Mouse (Mus musculus): ENCODE data around the gene Clic5.
"Not testable (repeated sequence)": the region's sequence is repeated elsewhere in the genome, so short reads cannot be mapped to it uniquely, and the experiment has no call there.

The Clic5 gene

GRCm38 (mm10) chr17:44188042-44188768 lies at the start of gene Clic5:
TSS of gene Clic5 (plus strand) at chr17:44188584.
- peak; percentile 5 for DNase-seq (ENCODE audit: low read depth)

GRCm38 (mm10) chr17:44145806-44146205 lies 42.6 kb upstream of the Clic5 start:
- DNase-seq (ENCODE audit: low read depth), result no peak

GRCm38 (mm10) chr17:44148109-44148846 lies 40.1 kb upstream of the Clic5 start:
- DNase-seq (ENCODE audit: low read depth), result no peak

- DNase-seq (ENCODE audit: low read depth), result no peak
These were observed 37.3 kb upstream of the Clic5 start for GRCm38 (mm10) chr17:44151130-44151529.

GRCm38 (mm10) chr17:44151889-44152288 lies 36.5 kb upstream of the Clic5 start:
- DNase-seq (ENCODE audit: low read depth), result no peak

- no peak for DNase-seq (ENCODE audit: low read depth)
These were observed 34.5 kb upstream of the Clic5 start for GRCm38 (mm10) chr17:44153871-44154270.

DNA sequence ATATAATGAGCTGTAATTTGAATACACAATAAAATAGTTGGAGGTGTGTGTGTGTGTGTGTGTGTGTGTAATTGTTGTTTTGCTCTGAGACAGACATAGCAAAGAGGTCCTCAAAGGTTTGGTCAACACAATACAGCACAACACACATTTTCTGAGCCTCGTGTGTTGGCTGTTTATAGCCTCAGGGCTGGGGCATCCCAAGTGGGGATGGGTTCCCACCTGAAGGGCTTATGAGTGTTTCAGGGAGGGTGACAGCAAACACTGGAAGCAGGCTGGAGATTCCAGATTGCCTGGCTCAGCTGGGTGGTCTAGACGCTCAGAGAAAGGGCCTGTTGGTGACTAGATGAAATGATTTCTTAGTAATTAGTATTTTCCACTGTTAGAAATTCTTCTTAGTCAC lies 33.2 kb upstream of the Clic5 start:
- DNase-seq (ENCODE audit: low read depth), result no peak

- no peak for DNase-seq (ENCODE audit: low read depth)
These were observed 30.2 kb upstream of the Clic5 start for GRCm38 (mm10) chr17:44158186-44158585.

DNA sequence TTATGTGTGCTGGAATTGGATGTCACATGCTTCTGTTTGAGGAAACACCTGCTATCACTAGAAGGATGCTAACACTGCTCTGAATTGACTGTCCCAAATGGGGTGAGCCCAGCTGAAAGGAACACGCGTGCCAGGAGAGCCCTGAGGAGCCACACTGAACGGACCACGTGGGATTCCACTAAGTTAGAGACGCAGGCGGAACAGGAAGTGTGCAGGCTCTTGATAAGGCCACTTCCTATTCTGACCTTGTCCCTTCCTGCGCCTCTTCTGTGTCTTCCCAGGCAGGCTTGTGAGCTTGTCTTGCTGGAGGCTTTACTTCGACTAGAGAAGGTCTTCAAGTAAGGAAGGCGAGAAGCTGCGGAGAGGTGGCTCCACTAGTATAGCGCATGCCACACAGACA lies 27.9 kb upstream of the Clic5 start:
- DNase-seq (ENCODE audit: low read depth), result no peak

DNA sequence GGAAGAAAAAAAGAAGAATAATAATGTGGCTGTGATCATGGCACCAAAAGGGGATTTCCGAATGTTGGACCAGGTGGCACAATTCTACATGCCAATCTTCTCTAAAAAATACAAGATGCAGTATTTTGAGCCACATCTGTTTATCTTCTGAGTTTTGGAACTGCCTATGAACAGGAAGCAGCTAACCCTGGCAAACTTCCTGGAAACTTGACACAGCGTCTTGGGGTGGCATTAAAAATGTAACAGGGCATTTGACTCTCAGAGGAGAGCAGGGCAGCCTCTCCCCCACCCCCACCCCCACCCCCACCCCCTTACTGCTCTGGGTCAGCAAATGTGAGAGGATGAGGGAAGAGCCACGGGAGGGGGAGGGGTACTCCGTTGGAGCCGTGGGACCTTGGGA lies 25.9 kb upstream of the Clic5 start:
- peak; percentile 6 for DNase-seq (ENCODE audit: low read depth)

- DNase-seq (ENCODE audit: low read depth), result no peak
These were observed 25.4 kb upstream of the Clic5 start for GRCm38 (mm10) chr17:44162935-44163334.

GRCm38 (mm10) chr17:44165730-44166347 lies 22.5 kb upstream of the Clic5 start:
- DNase-seq (ENCODE audit: low read depth), result no peak

DNA sequence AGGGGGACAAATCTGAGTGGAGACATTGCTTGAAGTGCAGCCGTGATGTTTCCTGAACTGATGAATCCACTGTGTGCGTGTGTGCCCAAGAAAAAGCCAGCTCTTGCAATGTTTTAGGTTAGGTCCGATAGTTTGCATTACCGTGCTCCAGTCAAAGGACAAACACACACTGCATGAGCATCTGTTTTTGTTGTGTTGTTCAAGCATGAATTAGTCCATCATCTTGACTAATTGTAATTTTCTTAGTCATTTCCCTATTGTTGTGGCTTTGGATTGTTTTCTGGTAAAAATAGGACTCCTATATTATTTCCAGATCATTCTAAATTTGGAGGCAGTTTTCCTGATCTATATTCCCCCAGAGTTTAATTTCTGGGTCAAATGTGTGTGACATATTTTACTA lies 18.7 kb upstream of the Clic5 start:
- no peak for DNase-seq (ENCODE audit: low read depth)

- no peak for DNase-seq (ENCODE audit: low read depth)
These were observed 18.1 kb upstream of the Clic5 start for GRCm38 (mm10) chr17:44170316-44170715.

GRCm38 (mm10) chr17:44171930-44172329 lies 16.5 kb upstream of the Clic5 start:
- DNase-seq (ENCODE audit: low read depth), result no peak

DNA sequence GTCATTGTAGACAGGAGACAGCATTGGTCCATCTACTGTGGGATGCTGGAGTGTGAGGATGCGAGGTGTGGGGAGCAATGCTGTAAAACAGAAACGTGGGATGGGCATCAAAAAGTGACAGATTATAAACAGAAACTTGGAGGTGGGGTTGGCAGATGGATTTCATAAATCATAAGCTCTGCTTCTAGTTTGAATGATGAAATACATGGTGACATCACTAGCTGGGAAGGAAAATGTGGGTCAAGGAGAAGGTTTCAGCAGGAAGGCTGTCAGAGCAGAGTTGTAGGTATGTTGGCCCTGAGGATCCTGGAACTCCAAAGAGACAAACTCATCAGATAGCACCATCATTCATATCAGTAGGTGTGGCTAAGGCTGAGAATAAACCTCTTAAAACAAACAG lies 15.0 kb upstream of the Clic5 start:
- DNase-seq (ENCODE audit: low read depth), result no peak

GRCm38 (mm10) chr17:44177291-44177690 lies 11.1 kb upstream of the Clic5 start:
- no peak for DNase-seq (ENCODE audit: low read depth)

DNA sequence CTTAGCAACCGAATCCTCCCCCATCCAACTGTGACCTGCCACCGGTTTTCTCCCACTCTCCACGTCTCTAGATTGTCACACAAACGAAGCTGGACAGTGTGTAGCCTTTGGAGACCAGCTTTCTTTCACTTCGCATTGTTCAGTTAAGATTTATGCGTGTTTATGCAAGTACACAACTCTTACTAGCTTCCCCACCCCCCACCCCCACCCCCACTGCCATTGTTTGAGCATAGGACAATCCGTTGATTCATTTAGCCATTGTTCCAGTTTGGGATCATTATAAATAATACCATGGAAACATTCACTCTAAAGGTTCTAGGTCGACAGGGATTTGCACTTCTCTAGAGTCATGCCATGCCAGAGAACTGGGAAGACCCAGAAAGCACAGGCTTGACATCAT lies 7.0 kb upstream of the Clic5 start:
- no peak for DNase-seq (ENCODE audit: low read depth)

- DNase-seq (ENCODE audit: low read depth), result no peak
These were observed 1.5 kb upstream of the Clic5 start for GRCm38 (mm10) chr17:44186871-44187270.

DNA sequence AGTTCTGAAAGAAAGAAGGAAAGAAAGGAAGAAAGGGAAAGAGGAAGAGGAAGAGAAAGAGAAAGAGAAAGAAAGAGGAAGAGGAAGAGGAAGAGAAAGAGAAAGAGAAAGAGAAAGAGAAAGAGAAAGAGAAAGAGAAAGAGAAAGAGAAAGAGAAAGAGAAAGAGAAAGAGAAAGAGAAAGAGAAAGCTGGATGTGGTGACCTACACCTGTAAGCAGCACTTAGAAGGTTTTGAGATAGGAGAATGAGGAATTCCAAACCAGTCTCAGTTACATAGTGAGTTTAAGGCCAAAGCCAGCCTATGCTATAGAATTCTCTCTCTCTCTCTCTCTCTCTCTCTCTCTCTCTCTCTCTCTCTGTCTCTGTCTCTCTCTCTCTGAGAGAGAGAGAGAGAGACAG lies 847 bp upstream of the Clic5 start:
- not testable (repeated sequence) for DNase-seq (ENCODE audit: low read depth)

DNA sequence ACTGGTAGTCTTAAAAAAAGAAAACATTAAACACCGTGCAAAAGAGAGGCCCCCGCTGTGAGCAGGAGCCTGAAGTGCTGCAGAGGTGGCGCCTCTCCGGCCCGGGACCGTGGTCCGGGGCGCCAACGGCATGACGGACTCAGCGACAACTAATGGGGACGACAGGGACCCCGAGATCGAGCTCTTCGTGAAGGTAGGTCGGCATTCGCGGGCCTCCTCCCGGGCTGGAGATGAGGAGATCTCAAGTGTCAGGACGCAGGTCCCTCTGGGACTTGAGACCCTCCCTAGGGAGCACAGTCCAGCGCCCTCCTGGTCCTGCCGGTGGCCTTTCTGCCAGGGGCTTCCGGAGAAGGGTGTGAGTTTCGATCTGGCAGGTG lies 373 bp downstream of the Clic5 start:
- DNase-seq (ENCODE audit: low read depth), result no peak

DNA sequence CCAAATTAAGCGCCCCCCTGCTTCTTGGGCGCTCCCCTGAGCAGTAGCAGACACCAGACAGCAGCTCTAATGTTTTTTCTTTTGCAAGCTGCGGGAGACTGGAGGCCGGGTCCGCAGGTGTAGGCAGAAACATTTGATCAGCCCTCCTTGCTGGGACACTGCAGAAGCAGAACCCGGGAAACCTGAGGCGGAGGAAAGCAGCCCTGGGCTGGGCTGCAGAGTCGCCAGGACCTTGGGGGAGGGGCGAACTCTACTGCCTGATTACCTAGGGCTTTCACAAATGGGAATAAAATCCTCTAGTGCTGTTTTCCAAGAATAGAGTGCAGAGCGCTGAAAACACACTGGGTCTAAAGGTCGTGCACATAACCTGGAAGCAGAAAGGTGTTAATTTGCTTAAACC lies 1.3 kb downstream of the Clic5 start:
- no peak for DNase-seq (ENCODE audit: low read depth)

DNA sequence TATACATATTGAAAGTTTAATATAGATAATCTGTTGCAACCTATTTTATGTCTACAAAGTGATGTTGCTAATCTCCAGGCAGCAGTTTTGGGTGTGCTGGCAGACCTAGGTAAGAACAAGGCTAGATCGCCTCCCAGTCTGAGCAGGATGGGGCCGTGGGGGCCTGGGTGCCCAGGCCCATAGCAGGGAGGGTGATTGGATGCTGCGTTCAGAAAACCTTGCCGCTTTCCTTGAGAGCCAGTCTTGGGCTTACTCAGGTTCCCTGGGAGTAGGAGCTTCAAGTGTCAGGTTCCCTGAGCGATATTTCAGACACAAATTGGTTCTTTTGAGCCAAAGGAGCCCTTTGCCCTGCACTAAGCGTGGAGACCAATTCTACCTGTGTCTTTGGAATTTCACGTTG lies 1.9 kb downstream of the Clic5 start:
- no peak for DNase-seq (ENCODE audit: low read depth)

All from fibroblast of lung, adult 2 months (primary cell).